Mouse (Mus musculus): ENCODE results near the gene Arhgef40. TPM values are rescaled to one million over a fixed set of nuclear protein-coding genes. Genes with fewer than 3 reads are reported as not detected.

The Arhgef40 gene
- polyA plus RNA-seq, 1 experiment from 2014 or later = 52.0 TPM

DNA sequence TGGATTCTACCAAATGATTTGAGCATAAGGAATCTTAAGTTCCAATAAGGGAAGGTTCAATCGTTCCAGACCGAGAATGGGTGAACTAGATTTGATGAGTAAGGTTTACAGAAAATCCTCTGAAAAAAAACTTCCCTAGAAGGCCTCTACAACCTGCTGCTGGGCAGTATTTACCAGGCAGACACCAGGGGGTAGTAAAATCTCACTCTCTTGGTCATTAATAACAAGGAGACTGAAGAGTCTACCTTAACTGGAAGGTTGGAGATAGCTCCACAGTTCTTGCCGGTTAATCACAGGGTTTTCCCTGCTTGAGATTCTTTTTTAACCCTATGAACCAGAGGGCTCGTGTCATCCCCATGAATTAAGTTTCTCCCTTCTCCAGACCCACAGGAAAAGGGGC lies 1.3 kb upstream of the Arhgef40 start:
- WGBS = 60% methylated on average over 4 of the region's 4 CpGs
- Histone ChIP-seq H3K27ac (ENCODE audit: low read length) (no peak overlapping the region), H3K9ac (ENCODE audit: low read depth, low read length) (no peak overlapping the region), H3K4me2 (ENCODE audit: low read depth, low read length) (no peak overlapping the region), H3K9me3 (ENCODE audit: control insufficient read depth, low read length) (no peaks in the 10 kb centered on the region), H3K27me3 (replicated peaks; ENCODE audit: control insufficient read depth, insufficient read depth, low read length) (no peaks in the 10 kb centered on the region), H3K36me3 (ENCODE audit: control insufficient read depth, insufficient read depth, low read length) (no peaks in the 10 kb centered on the region), H3K4me3 (ENCODE audit: low read length) (no peak overlapping the region), H3K4me1 (ENCODE audit: control insufficient read depth, insufficient read depth, low read length) (peaks cover 12% of the 10 kb centered on the region; the same call in 1 of the 2 replicates)
- no peak for ATAC-seq

DNA sequence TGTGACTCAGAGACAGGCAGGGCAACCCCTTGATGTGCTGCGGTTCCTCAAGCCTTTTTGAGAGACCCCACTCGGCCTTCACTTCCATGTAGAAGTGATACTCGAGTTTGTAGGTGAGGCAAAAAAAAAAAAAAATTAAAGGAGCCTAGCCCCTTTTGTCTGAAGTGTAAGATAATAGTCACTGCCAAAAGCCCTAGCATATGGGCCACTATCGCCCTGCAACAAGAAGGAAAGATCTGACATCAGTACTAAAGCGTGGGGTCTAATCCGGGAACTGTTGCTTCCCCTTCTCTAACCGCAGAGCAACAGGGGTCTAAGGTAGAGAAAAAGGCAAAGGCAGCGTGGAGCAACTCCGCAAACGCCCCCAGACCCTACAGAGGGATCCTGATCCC lies 668 bp upstream of the Arhgef40 start:
- Histone ChIP-seq H3K27ac (ENCODE audit: low read length) (0 out of 2 replicates have a peak overlapping the region, but pooled peaks have one; percentile 92), H3K4me1 (ENCODE audit: control insufficient read depth, insufficient read depth, low read length) (peaks cover 12% of the 10 kb centered on the region; the same call in 1 of the 2 replicates), H3K4me2 (ENCODE audit: low read depth, low read length) (peak overlapping the region; percentile 85), H3K4me3 (ENCODE audit: low read length) (peak overlapping the region; percentile 67), H3K36me3 (ENCODE audit: control insufficient read depth, insufficient read depth, low read length) (0 out of 2 replicates have a peak, but pooled peaks cover 3% of the 10 kb centered on the region), H3K9me3 (ENCODE audit: control insufficient read depth, low read length) (no peaks in the 10 kb centered on the region), H3K27me3 (replicated peaks; ENCODE audit: control insufficient read depth, insufficient read depth, low read length) (no peaks in the 10 kb centered on the region), H3K9ac (ENCODE audit: low read depth, low read length) (peak overlapping the region; percentile 82)
- no peak for ATAC-seq
- WGBS = 28% methylated on average over 10 of the region's 10 CpGs

- no peaks in the 10 kb centered on the region for H3K9me3 ChIP-seq (ENCODE audit: control insufficient read depth, low read length)
- peak overlapping the region; percentile 92 for H3K27ac ChIP-seq (ENCODE audit: low read length)
- H3K4me1 ChIP-seq (ENCODE audit: control insufficient read depth, insufficient read depth, low read length) = peaks cover 12% of the 10 kb centered on the region; the same call in 1 of the 2 replicates
- ATAC-seq = peak; percentile 77
- H3K27me3 ChIP-seq (replicated peaks; ENCODE audit: control insufficient read depth, insufficient read depth, low read length) = no peaks in the 10 kb centered on the region
- 3% methylated on average over 27 of the region's 27 CpGs for WGBS
- H3K9ac ChIP-seq (ENCODE audit: low read depth, low read length) = peak overlapping the region; percentile 82
- H3K4me3 ChIP-seq (ENCODE audit: low read length) = peak overlapping the region; percentile 67
- H3K36me3 ChIP-seq (ENCODE audit: control insufficient read depth, insufficient read depth, low read length) = 0 out of 2 replicates have a peak, but pooled peaks cover 11% of the 10 kb centered on the region
- peak overlapping the region; percentile 85 for H3K4me2 ChIP-seq (ENCODE audit: low read depth, low read length)
Measured at GRCm38 (mm10) chr14:51985301-51986152, 1.0 kb downstream of the Arhgef40 start.

- H3K4me3 ChIP-seq (ENCODE audit: low read length) = peak overlapping the region; percentile 67
- H3K9me3 ChIP-seq (ENCODE audit: control insufficient read depth, low read length) = no peaks in the 10 kb centered on the region
Measured at GRCm38 (mm10) chr14:51986153-51986505, 1.6 kb downstream of the Arhgef40 start.

DNA sequence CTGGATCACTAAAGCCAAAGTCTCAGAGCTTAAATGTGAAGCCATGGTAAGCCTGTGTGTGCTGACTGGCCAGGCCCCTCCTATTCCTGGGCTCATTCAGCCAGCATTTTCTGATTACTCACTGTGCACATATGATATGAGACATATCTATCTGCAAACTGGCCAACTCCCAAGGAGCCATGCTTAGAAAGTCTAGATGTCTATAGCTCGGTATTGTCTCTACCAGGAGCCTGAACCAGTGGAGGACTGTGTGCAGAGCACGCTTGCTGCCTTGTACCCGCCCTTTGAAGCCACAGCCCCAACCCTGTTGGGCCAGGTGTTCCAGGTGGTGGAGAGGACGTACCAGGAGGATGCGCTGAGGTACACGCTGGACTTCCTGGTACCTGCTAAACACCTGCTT lies 2.7 kb downstream of the Arhgef40 start:
- Histone ChIP-seq H3K9me3 (ENCODE audit: control insufficient read depth, low read length) (no peaks in the 10 kb centered on the region), H3K4me2 (ENCODE audit: low read depth, low read length) (no peak overlapping the region), H3K4me3 (ENCODE audit: low read length) (no peak overlapping the region), H3K27ac (ENCODE audit: low read length) (no peak overlapping the region), H3K36me3 (ENCODE audit: control insufficient read depth, insufficient read depth, low read length) (0 out of 2 replicates have a peak, but pooled peaks cover 11% of the 10 kb centered on the region), H3K27me3 (replicated peaks; ENCODE audit: control insufficient read depth, insufficient read depth, low read length) (no peaks in the 10 kb centered on the region), H3K4me1 (ENCODE audit: control insufficient read depth, insufficient read depth, low read length) (peaks cover 12% of the 10 kb centered on the region; the same call in 1 of the 2 replicates), H3K9ac (ENCODE audit: low read depth, low read length) (no peak overlapping the region)
- 77% methylated on average over 6 of the region's 6 CpGs for WGBS
- ATAC-seq = no peak

More at GRCm38 (mm10) chr14:51986153-51986505, 1.6 kb downstream of the Arhgef40 start:
- Histone ChIP-seq H3K27me3 (replicated peaks; ENCODE audit: control insufficient read depth, insufficient read depth, low read length) (no peaks in the 10 kb centered on the region), H3K27ac (ENCODE audit: low read length) (peak overlapping the region; percentile 92), H3K36me3 (ENCODE audit: control insufficient read depth, insufficient read depth, low read length) (0 out of 2 replicates have a peak, but pooled peaks cover 11% of the 10 kb centered on the region), H3K9ac (ENCODE audit: low read depth, low read length) (peak overlapping the region; percentile 82), H3K4me2 (ENCODE audit: low read depth, low read length) (peak overlapping the region; percentile 85), H3K4me1 (ENCODE audit: control insufficient read depth, insufficient read depth, low read length) (peaks cover 12% of the 10 kb centered on the region; the same call in 1 of the 2 replicates)
- no peak for ATAC-seq
- 19% methylated on average over 7 of the region's 7 CpGs for WGBS

DNA sequence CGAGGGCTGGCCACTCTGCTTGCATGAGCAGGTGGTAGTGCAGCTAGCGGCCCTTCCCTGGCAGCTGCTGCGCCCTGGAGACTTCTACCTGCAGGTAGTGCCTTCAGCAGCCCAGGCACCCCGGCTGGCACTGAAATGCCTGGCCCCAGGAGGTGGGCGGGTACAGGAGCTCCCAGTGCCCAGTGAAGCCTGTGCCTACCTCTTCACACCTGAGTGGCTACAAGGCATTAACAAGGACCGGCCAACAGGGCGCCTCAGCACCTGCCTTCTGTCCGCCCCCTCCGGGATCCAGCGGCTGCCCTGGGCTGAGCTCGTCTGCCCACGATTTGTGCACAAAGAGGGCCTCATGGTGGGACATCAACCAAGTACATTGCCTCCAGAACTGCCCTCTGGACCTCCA lies 4.2 kb downstream of the Arhgef40 start:
- no peak for ATAC-seq
- Histone ChIP-seq H3K4me3 (ENCODE audit: low read length) (no peak overlapping the region), H3K36me3 (ENCODE audit: control insufficient read depth, insufficient read depth, low read length) (peaks cover 11% of the 10 kb centered on the region; the same call in 1 of the 2 replicates), H3K9ac (ENCODE audit: low read depth, low read length) (no peak overlapping the region), H3K27ac (ENCODE audit: low read length) (no peak overlapping the region), H3K4me2 (ENCODE audit: low read depth, low read length) (no peak overlapping the region), H3K4me1 (ENCODE audit: control insufficient read depth, insufficient read depth, low read length) (peaks cover 12% of the 10 kb centered on the region; the same call in 1 of the 2 replicates), H3K9me3 (ENCODE audit: control insufficient read depth, low read length) (no peaks in the 10 kb centered on the region), H3K27me3 (replicated peaks; ENCODE audit: control insufficient read depth, insufficient read depth, low read length) (no peaks in the 10 kb centered on the region)
- WGBS = 78% methylated on average over 12 of the region's 12 CpGs

DNA sequence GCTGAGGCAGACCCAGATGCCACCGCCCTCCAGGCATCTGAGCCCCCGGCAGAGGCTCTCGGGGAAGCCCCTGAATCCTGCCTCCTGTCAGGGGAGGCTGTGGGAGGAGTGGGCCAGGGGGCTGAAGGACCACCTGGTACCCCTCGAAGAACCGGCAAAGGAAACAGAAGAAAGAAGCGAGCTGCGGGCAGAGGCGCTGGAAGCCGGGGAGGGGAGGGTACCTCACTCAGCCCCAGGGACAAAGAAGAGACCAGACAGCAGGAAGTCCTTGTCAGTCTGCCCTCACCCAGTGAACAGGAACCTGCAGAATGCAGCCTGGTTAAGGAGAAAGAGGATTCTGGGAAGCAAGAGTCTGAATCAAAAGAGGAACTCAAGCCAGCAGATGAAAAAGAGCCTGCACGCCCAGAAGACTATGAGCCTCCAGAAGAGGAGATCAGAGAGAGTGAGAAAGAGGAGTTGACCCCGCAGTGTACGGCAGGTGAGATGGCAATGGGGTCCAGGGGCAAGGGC lies 5.0 kb downstream of the Arhgef40 start:
- H3K4me2 ChIP-seq (ENCODE audit: low read depth, low read length) = no peak overlapping the region
- peaks cover 8% of the 10 kb centered on the region; the same call in 1 of the 2 replicates for H3K4me1 ChIP-seq (ENCODE audit: control insufficient read depth, insufficient read depth, low read length)
- no peak overlapping the region for H3K4me3 ChIP-seq (ENCODE audit: low read length)
- H3K27me3 ChIP-seq (replicated peaks; ENCODE audit: control insufficient read depth, insufficient read depth, low read length) = no peaks in the 10 kb centered on the region
- WGBS = 71% methylated on average over 12 of the region's 12 CpGs
- H3K27ac ChIP-seq (ENCODE audit: low read length) = no peak overlapping the region
- ATAC-seq = no peak
- H3K36me3 ChIP-seq (ENCODE audit: control insufficient read depth, insufficient read depth, low read length) = peaks cover 11% of the 10 kb centered on the region; the same call in 1 of the 2 replicates
- no peak overlapping the region for H3K9ac ChIP-seq (ENCODE audit: low read depth, low read length)
- H3K9me3 ChIP-seq (ENCODE audit: control insufficient read depth, low read length) = no peaks in the 10 kb centered on the region

- Histone ChIP-seq H3K4me2 (ENCODE audit: low read depth, low read length) (no peak overlapping the region), H3K27ac (ENCODE audit: low read length) (no peak overlapping the region), H3K9me3 (ENCODE audit: control insufficient read depth, low read length) (no peaks in the 10 kb centered on the region), H3K4me1 (ENCODE audit: control insufficient read depth, insufficient read depth, low read length) (no peaks in the 10 kb centered on the region), H3K27me3 (replicated peaks; ENCODE audit: control insufficient read depth, insufficient read depth, low read length) (no peaks in the 10 kb centered on the region), H3K36me3 (ENCODE audit: control insufficient read depth, insufficient read depth, low read length) (peaks cover 5% of the 10 kb centered on the region), H3K9ac (ENCODE audit: low read depth, low read length) (no peak overlapping the region), H3K4me3 (ENCODE audit: low read length) (no peak overlapping the region)
- ATAC-seq = no peak
- WGBS = 86% methylated on average over 4 of the region's 4 CpGs
Measured at GRCm38 (mm10) chr14:51994453-51994852, 9.9 kb downstream of the Arhgef40 start.

DNA sequence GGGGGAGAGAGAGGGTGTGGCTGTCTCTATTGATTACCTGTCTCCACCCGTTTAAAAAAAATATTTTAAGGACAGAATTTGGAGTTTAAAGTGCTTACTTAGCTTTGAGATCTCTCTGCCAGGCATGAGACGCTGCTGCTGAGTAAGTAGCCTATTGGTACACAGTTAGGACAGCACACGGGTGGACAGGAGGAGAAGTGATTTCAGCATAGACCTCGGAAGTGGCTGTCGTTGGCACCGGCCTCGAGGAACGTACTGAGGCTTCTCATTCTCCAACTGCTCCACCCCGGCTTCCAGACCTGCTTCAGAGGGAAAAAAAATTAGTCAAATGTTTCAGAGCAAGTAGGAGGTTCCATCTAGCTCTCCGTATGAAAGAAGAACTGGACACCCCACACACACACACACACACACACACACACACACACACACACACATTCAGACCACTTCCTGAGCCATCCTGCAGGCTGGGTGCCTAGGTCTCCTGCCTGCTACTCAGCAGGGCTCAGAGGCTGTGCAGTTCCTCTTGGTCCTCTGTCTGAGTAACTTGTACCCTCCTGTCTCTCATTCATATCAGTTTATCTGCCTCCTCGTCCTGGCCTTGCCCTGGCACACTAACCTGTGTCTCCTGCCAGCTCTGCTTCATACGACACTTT lies 10.8 kb downstream of the Arhgef40 start:
- Histone ChIP-seq H3K9ac (ENCODE audit: low read depth, low read length) (no peak overlapping the region), H3K4me2 (ENCODE audit: low read depth, low read length) (no peak overlapping the region), H3K36me3 (ENCODE audit: control insufficient read depth, insufficient read depth, low read length) (peaks cover 3% of the 10 kb centered on the region), H3K27ac (ENCODE audit: low read length) (no peak overlapping the region), H3K27me3 (replicated peaks; ENCODE audit: control insufficient read depth, insufficient read depth, low read length) (no peaks in the 10 kb centered on the region), H3K4me3 (ENCODE audit: low read length) (no peak overlapping the region), H3K9me3 (ENCODE audit: control insufficient read depth, low read length) (no peaks in the 10 kb centered on the region), H3K4me1 (ENCODE audit: control insufficient read depth, insufficient read depth, low read length) (no peaks in the 10 kb centered on the region)
- no peak for ATAC-seq
- WGBS = 71% methylated on average over 12 of the region's 12 CpGs
